ENCODE assay signal across 9 mouse cellular contexts in genomic region chr8:116832181-116832580, GRCm38 (mm10).
DNase-seq lines count a peak whose midpoint lies in the region; ATAC-seq and TF ChIP-seq lines count a peak whose summit lies in the region.
"Had no signal": no experiment of that assay in that cellular context is flagged by ENCODE, and none has a peak within 500 bp of the region (broad histone marks: within the 10 kb centered on the region; RNA-seq: fewer than 3 reads in every experiment).

No protein-coding gene starts in this region.

- TF ChIP-seq CTCF in gastrocnemius, adult 2 months (IDR thresholded peaks at IDR 0.05): no peak

- H3K27me3 ChIP-seq in limb, embryonic 13.5 days: no peaks in the 10 kb centered on the region
- no peaks in the 10 kb centered on the region for H3K27me3 ChIP-seq in limb, embryonic 10.5 days (ENCODE audit: low read depth, poor library complexity, severe bottlenecking)

- H3K4me2 ChIP-seq in limb, embryonic 13.5 days (replicated peaks): no peak overlapping the region

- intact Hi-C loops in gastrocnemius, adult 2 months (cut with DNase I): no loop called here

- H3K9ac ChIP-seq in limb, embryonic 13.5 days: no peak overlapping the region

- peak; percentile 66; the same call in 1 of the 2 replicates for ATAC-seq in limb, embryonic 13.5 days (ENCODE audit: low FRiP score, low read depth)

- no peaks in the 10 kb centered on the region for H3K4me1 ChIP-seq in limb, embryonic 13.5 days
- H3K4me1 ChIP-seq in limb, embryonic 10.5 days: no peaks in the 10 kb centered on the region

- no peaks in the 10 kb centered on the region; the same call in 1 of the 2 replicates for H3K9me3 ChIP-seq in limb, embryonic 13.5 days
- H3K9me3 ChIP-seq in limb, embryonic 10.5 days (replicated peaks): no peaks in the 10 kb centered on the region

- no peak overlapping the region for H3K4me3 ChIP-seq in limb, embryonic 13.5 days
- no peak overlapping the region for H3K4me3 ChIP-seq in limb, embryonic 10.5 days
- H3K4me3 ChIP-seq in gastrocnemius, adult 2 months: no peak overlapping the region

- H3K36me3 ChIP-seq in limb, embryonic 13.5 days: no peaks in the 10 kb centered on the region
- no peaks in the 10 kb centered on the region for H3K36me3 ChIP-seq in limb, embryonic 10.5 days

- DNase-seq in limb, embryonic 10.5 days (ENCODE audit: low spot score): no peak
- DNase-seq in gastrocnemius, adult 2 months: peak; percentile 75
- DNase-seq in kidney, adult 9 months: peak; percentile 71
- peak; percentile 49 for DNase-seq in lung, postnatal 36 days
- no peak for DNase-seq in Muller cell, postnatal 12 days (ENCODE audit: inconsistent ontology term)
- DNase-seq in frontal cortex, adult 2 months (ENCODE audit: extremely low spot score in 1 of 2, low spot score in 1 of 2): no peak
- DNase-seq in spleen, postnatal 10 days (ENCODE audit: low spot score in 2 of 2): no peak
- DNase-seq: thymus, postnatal 4 days had no signal

- H3K27ac ChIP-seq in limb, embryonic 13.5 days: no peak overlapping the region
- no peak overlapping the region for H3K27ac ChIP-seq in limb, embryonic 10.5 days
- H3K27ac ChIP-seq in gastrocnemius, adult 2 months: 0 out of 2 replicates have a peak overlapping the region, but pooled peaks have one; percentile 28

- WGBS in limb, embryonic 13.5 days: 44% methylated on average over 2 of the region's 2 CpGs
- WGBS in limb, embryonic 10.5 days: 87% methylated on average over 2 of the region's 2 CpGs

Comparison
In these comparisons a context has a peak if more than half of its experiments do, and no peak if none do; other contexts are left out.
1. DNase-seq: peak in gastrocnemius, adult 2 months (single experiment), kidney, adult 9 months (single experiment) and lung, postnatal 36 days (single experiment); none in limb, embryonic 10.5 days (single experiment), Muller cell, postnatal 12 days (single experiment), frontal cortex, adult 2 months (0 of 2) and spleen, postnatal 10 days (0 of 2).